15 mouse cellular contexts compared by ENCODE assay signal in genomic region chr15:8817542-8817941, GRCm38 (mm10).
DNase-seq lines count a peak whose midpoint lies in the region; ATAC-seq and TF ChIP-seq lines count a peak whose summit lies in the region.
"Had no signal": no experiment of that assay in that cellular context is flagged by ENCODE, and none has a peak within 500 bp of the region (broad histone marks: within the 10 kb centered on the region; RNA-seq: fewer than 3 reads in every experiment).

No protein-coding gene starts in this region.

- peak; percentile 37 for ATAC-seq in hindbrain, embryonic 12.5 days (ENCODE audit: low FRiP score)
- ATAC-seq in midbrain, postnatal 0 days (ENCODE audit: low FRiP score): no peak
- ATAC-seq in hindbrain, embryonic 14.5 days (ENCODE audit: low FRiP score): peak; percentile 38; the same call in 1 of the 2 replicates
- no peak for ATAC-seq in stomach, embryonic 15.5 days (ENCODE audit: insufficient read depth, low FRiP score, low read depth)

- H3K4me1 ChIP-seq in hindbrain, embryonic 12.5 days: peaks cover 15% of the 10 kb centered on the region
- peaks cover 3% of the 10 kb centered on the region; the same call in 1 of the 2 replicates for H3K4me1 ChIP-seq in hindbrain, embryonic 10.5 days (replicated peaks)
- H3K4me1 ChIP-seq in midbrain, embryonic 10.5 days: peaks cover 34% of the 10 kb centered on the region
- H3K4me1 ChIP-seq in midbrain, postnatal 0 days (ENCODE audit: insufficient read depth, low read length): peaks cover 3% of the 10 kb centered on the region
- peaks cover 6% of the 10 kb centered on the region; the same call in 1 of the 2 replicates for H3K4me1 ChIP-seq in hindbrain, embryonic 14.5 days (replicated peaks; ENCODE audit: control insufficient read depth, insufficient read depth, low read length)
- H3K4me1 ChIP-seq in stomach, embryonic 15.5 days: no peaks in the 10 kb centered on the region
- H3K4me1 ChIP-seq: hindbrain, embryonic 15.5 days had no signal

- intact Hi-C loops in gastrocnemius, adult 2 months (cut with DNase I): no loop called here

- no peak overlapping the region for H3K4me2 ChIP-seq in hindbrain, embryonic 12.5 days (replicated peaks)
- no peak overlapping the region for H3K4me2 ChIP-seq in midbrain, postnatal 0 days (ENCODE audit: low read depth, low read length, poor library complexity, severe bottlenecking)
- H3K4me2 ChIP-seq in hindbrain, embryonic 14.5 days (replicated peaks): no peak overlapping the region
- no peak overlapping the region for H3K4me2 ChIP-seq in stomach, embryonic 15.5 days
- H3K4me2 ChIP-seq: heart, embryonic 12.5 days; hindbrain, embryonic 15.5 days had no signal

- H3K4me3 ChIP-seq in hindbrain, embryonic 12.5 days: no peak overlapping the region
- H3K4me3 ChIP-seq in hindbrain, embryonic 10.5 days: no peak overlapping the region
- no peak overlapping the region for H3K4me3 ChIP-seq in midbrain, embryonic 10.5 days
- no peak overlapping the region for H3K4me3 ChIP-seq in midbrain, postnatal 0 days (ENCODE audit: low read depth, low read length)
- H3K4me3 ChIP-seq in hindbrain, embryonic 14.5 days (replicated peaks; ENCODE audit: low read length): no peak overlapping the region
- H3K4me3 ChIP-seq in stomach, embryonic 15.5 days (replicated peaks): no peak overlapping the region
- no peak overlapping the region for H3K4me3 ChIP-seq in gastrocnemius, adult 2 months
- H3K4me3 ChIP-seq: heart, embryonic 12.5 days; hindbrain, embryonic 15.5 days had no signal

- 54% methylated on average over 8 of the region's 8 CpGs for WGBS in hindbrain, embryonic 12.5 days
- 74% methylated on average over 8 of the region's 8 CpGs for WGBS in hindbrain, embryonic 10.5 days
- WGBS in midbrain, embryonic 10.5 days: 84% methylated on average over 8 of the region's 8 CpGs
- 48% methylated on average over 8 of the region's 8 CpGs for WGBS in midbrain, postnatal 0 days
- WGBS in hindbrain, embryonic 14.5 days: 53% methylated on average over 8 of the region's 8 CpGs
- WGBS in stomach, embryonic 15.5 days: 91% methylated on average over 8 of the region's 8 CpGs

- H3K27me3 ChIP-seq in hindbrain, embryonic 12.5 days: no peaks in the 10 kb centered on the region
- no peaks in the 10 kb centered on the region for H3K27me3 ChIP-seq in hindbrain, embryonic 10.5 days (ENCODE audit: insufficient read depth, poor library complexity, severe bottlenecking)
- H3K27me3 ChIP-seq in midbrain, embryonic 10.5 days (ENCODE audit: low read depth, poor library complexity, severe bottlenecking): no peaks in the 10 kb centered on the region
- no peaks in the 10 kb centered on the region for H3K27me3 ChIP-seq in midbrain, postnatal 0 days (ENCODE audit: insufficient read depth, low read length)
- no peaks in the 10 kb centered on the region for H3K27me3 ChIP-seq in hindbrain, embryonic 14.5 days (ENCODE audit: control insufficient read depth, insufficient read depth, low read length)
- no peaks in the 10 kb centered on the region for H3K27me3 ChIP-seq in stomach, embryonic 15.5 days (replicated peaks)
- H3K27me3 ChIP-seq: heart, embryonic 12.5 days; hindbrain, embryonic 15.5 days had no signal

- no peak overlapping the region for H3K27ac ChIP-seq in hindbrain, embryonic 12.5 days
- no peak overlapping the region for H3K27ac ChIP-seq in hindbrain, embryonic 10.5 days
- 0 out of 2 replicates have a peak overlapping the region, but pooled peaks have one; percentile 28 for H3K27ac ChIP-seq in midbrain, embryonic 10.5 days (replicated peaks)
- H3K27ac ChIP-seq in midbrain, postnatal 0 days (ENCODE audit: low read depth, low read length): no peak overlapping the region
- H3K27ac ChIP-seq in hindbrain, embryonic 14.5 days: no peak overlapping the region
- 0 out of 2 replicates have a peak overlapping the region, but pooled peaks have one; percentile 11 for H3K27ac ChIP-seq in stomach, embryonic 15.5 days
- H3K27ac ChIP-seq in gastrocnemius, adult 2 months: no peak overlapping the region
- H3K27ac ChIP-seq: kidney, postnatal 0 days had no signal

- no peaks in the 10 kb centered on the region for H3K36me3 ChIP-seq in hindbrain, embryonic 12.5 days
- H3K36me3 ChIP-seq in hindbrain, embryonic 10.5 days: no peaks in the 10 kb centered on the region
- no peaks in the 10 kb centered on the region for H3K36me3 ChIP-seq in midbrain, embryonic 10.5 days
- no peaks in the 10 kb centered on the region for H3K36me3 ChIP-seq in midbrain, postnatal 0 days (ENCODE audit: insufficient read depth, low read length)
- no peaks in the 10 kb centered on the region for H3K36me3 ChIP-seq in hindbrain, embryonic 14.5 days (replicated peaks; ENCODE audit: control insufficient read depth, insufficient read depth)
- no peaks in the 10 kb centered on the region for H3K36me3 ChIP-seq in stomach, embryonic 15.5 days
- H3K36me3 ChIP-seq: heart, embryonic 12.5 days; hindbrain, embryonic 15.5 days had no signal

- H3K9me3 ChIP-seq in hindbrain, embryonic 12.5 days (replicated peaks): no peaks in the 10 kb centered on the region
- H3K9me3 ChIP-seq in hindbrain, embryonic 10.5 days: no peaks in the 10 kb centered on the region
- H3K9me3 ChIP-seq in midbrain, embryonic 10.5 days (replicated peaks): no peaks in the 10 kb centered on the region
- no peaks in the 10 kb centered on the region for H3K9me3 ChIP-seq in midbrain, postnatal 0 days (ENCODE audit: low read length)
- no peaks in the 10 kb centered on the region for H3K9me3 ChIP-seq in hindbrain, embryonic 14.5 days (ENCODE audit: control insufficient read depth, low read length)
- no peaks in the 10 kb centered on the region for H3K9me3 ChIP-seq in stomach, embryonic 15.5 days
- H3K9me3 ChIP-seq: heart, embryonic 12.5 days; hindbrain, embryonic 15.5 days had no signal

- TF ChIP-seq CTCF in midbrain, postnatal 0 days (IDR thresholded peaks at IDR 0.05): no peak
- TF ChIP-seq CTCF in gastrocnemius, adult 2 months (IDR thresholded peaks at IDR 0.05): no peak

- H3K9ac ChIP-seq in hindbrain, embryonic 12.5 days: no peak overlapping the region
- H3K9ac ChIP-seq in midbrain, postnatal 0 days (replicated peaks; ENCODE audit: low read length, poor library complexity, severe bottlenecking): no peak overlapping the region
- no peak overlapping the region for H3K9ac ChIP-seq in hindbrain, embryonic 14.5 days
- H3K9ac ChIP-seq in stomach, embryonic 15.5 days: no peak overlapping the region
- H3K9ac ChIP-seq: heart, embryonic 12.5 days; hindbrain, embryonic 15.5 days had no signal

- no peak for DNase-seq in hindbrain, embryonic 10.5 days (ENCODE audit: low spot score)
- DNase-seq in midbrain, embryonic 10.5 days (ENCODE audit: low spot score): no peak
- DNase-seq in midbrain, postnatal 0 days (ENCODE audit: low spot score): no peak
- DNase-seq in hindbrain, embryonic 14.5 days (ENCODE audit: low spot score): no peak
- no peak for DNase-seq in gastrocnemius, adult 2 months
- DNase-seq: adrenal gland, postnatal 10 days; cerebellum, postnatal 10 days; lung, adult 2 months; lung, postnatal 4 days; thymus, postnatal 4 days had no signal

Comparison
In these comparisons a context has a peak if more than half of its experiments do, and no peak if none do; other contexts are left out.
1. H3K27ac ChIP-seq: peak in midbrain, embryonic 10.5 days (single experiment) and stomach, embryonic 15.5 days (single experiment); none in hindbrain, embryonic 12.5 days (single experiment), hindbrain, embryonic 10.5 days (single experiment), midbrain, postnatal 0 days (single experiment), hindbrain, embryonic 14.5 days (single experiment) and gastrocnemius, adult 2 months (single experiment).
2. ATAC-seq: peak in hindbrain, embryonic 12.5 days (single experiment) and hindbrain, embryonic 14.5 days (single experiment); none in midbrain, postnatal 0 days (single experiment) and stomach, embryonic 15.5 days (single experiment).